Mouse (Mus musculus) heart, embryonic 15.5 days (tissue): ENCODE measurements around the gene Rai1. TPM values are rescaled to one million over a fixed set of nuclear protein-coding genes. Genes with fewer than 3 reads are reported as not detected.

Experiments used
- ATAC-seq: fragments of 200-750 bp; cut with Nextera tagmentation; replicated peaks from 2 replicates; pipeline ENCODE4 v1.8.0; 2017; ENCODE audit warnings: low read depth, moderate TSS enrichment; ENCODE audit not compliant: insufficient number of reproducible peaks, insufficient read depth, low FRiP score
- H3K27ac ChIP-seq: fragments of 300-500 bp; sonication (generic); 2 replicates; pipeline ENCODE4 v1.5.1; 2015; ENCODE audit warnings: mild to moderate bottlenecking, inconsistent platforms
- H3K27me3 ChIP-seq: fragments of 300-500 bp; sonication (generic); 2 replicates; pipeline ENCODE4 v1.6.1; 2015; ENCODE audit warnings: inconsistent platforms
- H3K36me3 ChIP-seq: fragments of 300-500 bp; sonication (generic); 2 replicates; pipeline ENCODE4 v1.6.1; 2015; ENCODE audit warnings: mild to moderate bottlenecking, inconsistent platforms
- H3K4me1 ChIP-seq: fragments of 300-500 bp; sonication (generic); replicated peaks from 2 replicates; pipeline ENCODE4 v1.6.1; 2015; ENCODE audit warnings: inconsistent platforms
- H3K4me2 ChIP-seq: fragments of 300-500 bp; sonication (generic); 2 replicates; pipeline ENCODE4 v1.6.1; 2015; ENCODE audit warnings: inconsistent platforms, mild to moderate bottlenecking, moderate library complexity
- H3K4me3 ChIP-seq: fragments of 300-500 bp; sonication (generic); 2 replicates; pipeline ENCODE4 v1.5.1; 2015; ENCODE audit warnings: mild to moderate bottlenecking, inconsistent platforms
- H3K9ac ChIP-seq: fragments of 300-500 bp; sonication (generic); 2 replicates; pipeline ENCODE4 v1.6.1; 2015; ENCODE audit warnings: mild to moderate bottlenecking, inconsistent platforms
- H3K9me3 ChIP-seq: fragments of 300-500 bp; sonication (generic); replicated peaks from 2 replicates; pipeline ENCODE4 v1.6.1; 2016; ENCODE audit warnings: inconsistent platforms
- WGBS: fragments of 180-500 bp; shearing (Covaris S2); methylation state at CpG from one replicate; pipeline ENCODE4 v1.1.7; 2015; ENCODE audit warnings: mixed read lengths; 5-methylcytosine and 5-hydroxymethylcytosine counted together
- polyA plus RNA-seq: library from polyadenylated mRNA; unstranded; fragments of >200 nt; fragmentation: Nextera tagmentation; extraction: Ambion mirVana; gene quantifications from 2 replicates; pipeline ENCODE4 v1.2.1, GENCODE M21; 2015

Gene Rai1
- polyA plus RNA-seq, 1 experiment from 2014 or later = 12.8 TPM

- Histone ChIP-seq H3K9ac (0 out of 2 replicates have a peak overlapping the region, but pooled peaks have one; percentile 13), H3K4me1 (peaks cover 16% of the 10 kb centered on the region), H3K4me3 (no peak overlapping the region), H3K4me2 (no peak overlapping the region), H3K27me3 (no peaks in the 10 kb centered on the region), H3K27ac (0 out of 2 replicates have a peak overlapping the region, but pooled peaks have one; percentile 1), H3K9me3 (peaks cover 2% of the 10 kb centered on the region; the same call in 1 of the 2 replicates), H3K36me3 (peaks cover 85% of the 10 kb centered on the region)
- WGBS = 18% methylated on average over 18 of the region's 18 CpGs
- no peak; the same call in 1 of the 2 replicates for ATAC-seq
Measured at GRCm38 (mm10) chr11:60199702-60200184, 94.9 kb downstream of the Rai1 start.

DNA sequence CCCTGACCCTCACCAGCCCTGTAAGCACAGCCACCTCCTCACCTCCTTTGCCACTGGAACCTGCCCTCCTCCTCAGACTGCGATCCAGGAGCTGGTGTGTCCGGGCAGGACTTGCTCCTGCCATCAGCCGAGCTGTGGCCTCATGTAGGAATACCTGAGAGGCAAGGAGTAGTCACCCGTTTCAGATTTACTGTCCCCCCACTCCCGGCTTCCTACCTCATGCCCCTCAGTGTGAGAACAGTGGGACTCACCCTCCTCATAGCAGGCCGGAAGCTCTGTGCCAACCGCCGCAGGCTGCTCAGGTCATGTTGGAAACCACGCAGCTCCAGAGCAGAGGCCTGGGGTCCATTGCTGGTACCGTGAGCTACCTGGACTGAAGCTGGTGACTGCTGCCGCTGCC, 95.6 kb downstream of the Rai1 start:
- WGBS = 82% methylated on average over 11 of the region's 11 CpGs
- peaks cover 20% of the 10 kb centered on the region for H3K4me1 ChIP-seq
- no peak overlapping the region for H3K4me2 ChIP-seq
- no peak for ATAC-seq
- no peak overlapping the region for H3K4me3 ChIP-seq
- H3K27ac ChIP-seq = 0 out of 2 replicates have a peak overlapping the region, but pooled peaks have one; percentile 1
- H3K9me3 ChIP-seq = no peaks in the 10 kb centered on the region
- peaks cover 85% of the 10 kb centered on the region for H3K36me3 ChIP-seq
- H3K9ac ChIP-seq = no peak overlapping the region
- no peaks in the 10 kb centered on the region for H3K27me3 ChIP-seq

DNA sequence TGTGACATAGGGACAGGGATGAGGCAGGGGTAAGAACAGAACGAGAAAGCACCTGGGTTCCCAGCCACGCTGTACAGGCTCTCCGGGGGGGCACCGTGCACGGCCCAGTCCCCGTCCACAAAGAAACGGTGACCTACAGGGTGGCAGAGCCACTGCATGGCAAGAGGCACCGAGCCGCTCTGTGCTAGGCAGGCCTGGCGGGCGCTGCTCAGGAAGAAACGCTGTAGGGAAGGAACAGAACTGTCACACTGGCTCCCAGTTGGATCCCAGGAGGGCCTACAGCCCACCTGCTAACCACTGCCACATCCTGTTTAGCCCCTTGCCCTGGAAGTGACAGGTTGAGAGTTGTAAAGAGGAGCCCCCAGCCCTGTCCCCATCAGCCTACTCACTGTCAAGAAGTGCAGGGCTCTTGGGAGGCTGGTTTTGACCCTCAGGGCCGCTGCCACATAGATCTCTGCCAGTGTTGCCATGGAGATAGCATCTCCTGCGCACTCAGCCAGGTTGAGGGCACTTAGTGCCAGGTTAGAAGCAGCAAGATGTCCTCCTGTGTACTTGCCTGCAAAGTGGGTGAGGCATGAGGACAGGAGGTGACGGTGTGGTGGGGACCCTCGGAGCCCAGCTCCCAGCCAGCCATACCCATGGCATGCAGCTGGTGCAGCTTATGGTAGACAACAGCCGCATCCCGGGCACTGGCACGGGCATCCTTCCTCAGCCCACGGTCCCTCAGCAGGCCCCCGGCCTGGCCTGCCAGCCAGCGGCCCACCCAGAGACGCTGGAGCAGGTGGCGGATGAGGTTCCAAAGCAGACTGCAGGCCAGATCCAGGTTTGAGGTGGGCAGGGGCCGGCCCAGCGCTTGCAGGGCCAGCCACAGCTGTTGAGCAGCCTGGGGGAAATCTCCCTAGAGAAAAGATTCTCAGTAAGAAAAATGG, 98.2 kb downstream of the Rai1 start:
- Histone ChIP-seq H3K36me3 (peaks cover 85% of the 10 kb centered on the region), H3K4me3 (no peak overlapping the region), H3K9me3 (no peaks in the 10 kb centered on the region), H3K27ac (no peak overlapping the region), H3K27me3 (no peaks in the 10 kb centered on the region), H3K4me1 (peaks cover 36% of the 10 kb centered on the region), H3K4me2 (no peak overlapping the region), H3K9ac (no peak overlapping the region)
- no peak for ATAC-seq
- 92% methylated on average over 26 of the region's 26 CpGs for WGBS

GRCm38 (mm10) chr11:60205026-60205425, 100.2 kb downstream of the Rai1 start:
- Histone ChIP-seq H3K4me2 (no peak overlapping the region), H3K4me3 (no peak overlapping the region), H3K27me3 (no peaks in the 10 kb centered on the region), H3K9ac (no peak overlapping the region), H3K36me3 (peaks cover 68% of the 10 kb centered on the region), H3K4me1 (peaks cover 53% of the 10 kb centered on the region), H3K9me3 (no peaks in the 10 kb centered on the region), H3K27ac (no peak overlapping the region)
- ATAC-seq = no peak
- WGBS = 78% methylated on average over 12 of the region's 12 CpGs

DNA sequence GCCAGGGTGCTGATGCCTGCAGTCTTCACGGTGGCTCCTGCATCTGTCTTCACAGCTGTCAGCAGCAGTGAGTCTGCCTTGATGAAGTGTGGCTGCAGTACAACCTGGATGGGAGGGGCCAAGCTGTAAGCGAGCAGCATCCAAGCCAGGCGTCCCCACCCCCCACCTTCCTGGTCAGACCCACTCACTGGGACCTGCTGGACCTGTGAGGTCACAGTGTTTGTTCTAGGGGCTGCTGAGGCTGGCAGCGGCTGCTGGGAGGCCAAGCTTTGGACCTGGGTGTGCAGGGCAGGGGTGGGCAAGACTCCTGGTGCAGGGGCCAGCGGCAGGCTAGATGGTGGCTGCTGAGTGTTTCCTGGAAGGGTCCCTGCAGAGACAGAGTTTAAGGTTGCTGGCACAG, 101.4 kb downstream of the Rai1 start:
- H3K27me3 ChIP-seq = no peaks in the 10 kb centered on the region
- H3K27ac ChIP-seq = no peak overlapping the region
- no peak overlapping the region for H3K4me2 ChIP-seq
- no peak overlapping the region for H3K4me3 ChIP-seq
- ATAC-seq = no peak
- peaks cover 58% of the 10 kb centered on the region for H3K4me1 ChIP-seq
- 58% methylated on average over 5 of the region's 5 CpGs for WGBS
- peaks cover 57% of the 10 kb centered on the region for H3K36me3 ChIP-seq
- H3K9me3 ChIP-seq = no peaks in the 10 kb centered on the region
- no peak overlapping the region for H3K9ac ChIP-seq

GRCm38 (mm10) chr11:60208201-60208600, 103.4 kb downstream of the Rai1 start:
- Histone ChIP-seq H3K4me1 (peaks cover 76% of the 10 kb centered on the region), H3K27ac (peak overlapping the region; percentile 94), H3K9ac (peak overlapping the region; percentile 55; the same call in 1 of the 2 replicates), H3K27me3 (no peaks in the 10 kb centered on the region), H3K9me3 (no peaks in the 10 kb centered on the region), H3K4me2 (peak overlapping the region; percentile 79), H3K4me3 (peak overlapping the region; percentile 53), H3K36me3 (peaks cover 37% of the 10 kb centered on the region)
- whole genome bisulfite sequencing = 57% methylated on average over 6 of the region's 6 CpGs
- ATAC-seq = no peak

GRCm38 (mm10) chr11:60208712-60209111, 103.9 kb downstream of the Rai1 start:
- WGBS = 19% methylated on average over 4 of the region's 4 CpGs
- Histone ChIP-seq H3K4me2 (peak overlapping the region; percentile 79), H3K36me3 (peaks cover 32% of the 10 kb centered on the region), H3K9ac (peak overlapping the region; percentile 55), H3K9me3 (no peaks in the 10 kb centered on the region), H3K4me3 (peak overlapping the region; percentile 53), H3K27ac (peak overlapping the region; percentile 94), H3K4me1 (peaks cover 81% of the 10 kb centered on the region), H3K27me3 (no peaks in the 10 kb centered on the region)
- ATAC-seq = no peak

GRCm38 (mm10) chr11:60209217-60209932, 104.6 kb downstream of the Rai1 start:
- peak overlapping the region; percentile 55 for H3K9ac ChIP-seq
- peak overlapping the region; percentile 53 for H3K4me3 ChIP-seq
- peak; percentile 71 for ATAC-seq
- no peaks in the 10 kb centered on the region for H3K27me3 ChIP-seq
- peaks cover 81% of the 10 kb centered on the region for H3K4me1 ChIP-seq
- H3K9me3 ChIP-seq = no peaks in the 10 kb centered on the region
- H3K4me2 ChIP-seq = peak overlapping the region; percentile 79
- peaks cover 25% of the 10 kb centered on the region for H3K36me3 ChIP-seq
- WGBS = 29% methylated on average over 7 of the region's 7 CpGs
- H3K27ac ChIP-seq = peak overlapping the region; percentile 94

GRCm38 (mm10) chr11:60209933-60210249, 105.1 kb downstream of the Rai1 start:
- H3K4me3 ChIP-seq = peak overlapping the region; percentile 53
- no peaks in the 10 kb centered on the region for H3K9me3 ChIP-seq
- no peak for ATAC-seq
- H3K27me3 ChIP-seq = no peaks in the 10 kb centered on the region
- H3K27ac ChIP-seq = peak overlapping the region; percentile 94
- peaks cover 20% of the 10 kb centered on the region for H3K36me3 ChIP-seq
- peak overlapping the region; percentile 55 for H3K9ac ChIP-seq
- 2% methylated on average over 2 of the region's 2 CpGs for WGBS
- peak overlapping the region; percentile 79 for H3K4me2 ChIP-seq
- H3K4me1 ChIP-seq = peaks cover 81% of the 10 kb centered on the region

DNA sequence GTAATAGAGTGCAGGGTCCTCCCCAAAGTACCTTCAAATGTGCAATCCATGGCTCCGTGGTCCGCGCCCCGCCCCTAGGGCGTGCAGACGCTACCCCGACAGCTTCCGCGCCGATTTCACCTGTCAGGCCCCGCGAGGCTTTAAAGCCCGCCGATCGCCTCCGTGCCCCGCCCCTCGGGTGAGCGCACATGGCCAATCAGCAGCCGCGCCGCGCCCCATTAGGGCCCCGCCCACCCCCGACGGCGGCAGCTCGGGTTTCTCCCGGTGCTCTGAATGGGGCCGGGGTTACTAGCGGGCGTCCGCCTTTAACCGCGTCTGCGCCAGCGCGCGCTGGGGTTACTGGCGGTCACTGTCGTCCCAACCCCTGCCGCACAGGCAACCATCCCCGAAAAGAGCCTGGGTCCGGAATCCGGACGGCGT, 105.5 kb downstream of the Rai1 start:
- ATAC-seq = peak; percentile 88
- peak overlapping the region; percentile 94 for H3K27ac ChIP-seq
- H3K4me2 ChIP-seq = peak overlapping the region; percentile 79
- H3K27me3 ChIP-seq = no peaks in the 10 kb centered on the region
- H3K4me3 ChIP-seq = peak overlapping the region; percentile 53
- peak overlapping the region; percentile 55 for H3K9ac ChIP-seq
- H3K36me3 ChIP-seq = peaks cover 16% of the 10 kb centered on the region
- WGBS = under 1% methylated on average over 47 of the region's 47 CpGs
- H3K9me3 ChIP-seq = no peaks in the 10 kb centered on the region
- peaks cover 78% of the 10 kb centered on the region for H3K4me1 ChIP-seq

- ATAC-seq = no peak
- Histone ChIP-seq H3K4me2 (peak overlapping the region; percentile 79), H3K36me3 (peaks cover 9% of the 10 kb centered on the region; the same call in 1 of the 2 replicates), H3K4me1 (peaks cover 74% of the 10 kb centered on the region), H3K27me3 (no peaks in the 10 kb centered on the region), H3K9me3 (no peaks in the 10 kb centered on the region), H3K4me3 (peak overlapping the region; percentile 53; the same call in 1 of the 2 replicates), H3K27ac (peak overlapping the region; percentile 94), H3K9ac (0 out of 2 replicates have a peak overlapping the region, but pooled peaks have one; percentile 50)
- WGBS = 60% methylated on average over 3 of the region's 3 CpGs
Measured at GRCm38 (mm10) chr11:60211152-60211551, 106.3 kb downstream of the Rai1 start.
